Mouse (Mus musculus) T-helper 1 cell (primary cell): ENCODE measurements around the gene Znrf2.
"Not testable (repeated sequence)": the region's sequence is repeated elsewhere in the genome, so short reads cannot be mapped to it uniquely, and the experiment has no call there.

Experiments
- in situ Hi-C: fragments of 300-600 bp; cut with MboI, MseI; formaldehyde crosslinking; loops from one replicate; pipeline ENCODE4 v1.15.1; 2025; ENCODE audit warnings: high pct_unique_total_duplicates

Gene Znrf2

DNA sequence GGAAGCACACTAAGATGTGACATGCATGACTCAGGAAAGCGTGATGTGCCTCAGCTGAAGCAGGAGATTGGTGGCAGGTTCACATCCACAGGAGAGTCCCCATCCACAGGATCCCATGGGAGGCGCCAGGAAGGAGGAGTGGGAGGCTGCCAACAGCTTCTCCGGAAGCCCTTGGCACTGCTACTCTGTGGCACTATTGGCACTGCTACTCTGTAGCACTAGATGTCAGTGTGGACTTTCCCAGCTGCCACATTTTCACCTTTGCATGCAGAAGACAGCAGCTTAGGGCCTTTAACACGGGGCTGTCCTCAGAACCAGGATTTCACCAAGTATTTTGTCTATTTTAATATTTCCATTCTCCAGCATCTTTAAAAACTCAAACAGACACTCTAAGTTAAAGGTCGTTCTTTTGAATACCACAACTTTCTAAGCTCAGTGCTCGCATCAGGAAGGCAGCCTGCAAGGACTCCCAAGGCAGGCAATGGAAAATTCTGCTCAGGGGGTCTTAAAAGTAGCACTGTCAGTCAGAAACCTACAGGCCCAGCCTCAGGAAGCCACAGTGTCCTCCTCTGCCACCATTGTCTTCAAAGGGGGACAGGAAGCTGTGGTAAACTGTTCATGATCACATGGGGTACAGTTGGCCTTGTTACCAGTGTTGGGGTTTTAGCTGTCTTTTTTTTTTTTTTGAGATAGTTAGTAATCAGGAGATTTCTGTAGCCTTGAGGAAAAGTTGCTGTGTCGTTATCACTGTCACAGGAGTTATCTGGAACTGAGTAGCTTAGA, 7.0 kb upstream of the Znrf2 start:
- in situ Hi-C loops = loop anchor here (10.0 kb wide), 1 partner anchor 105 kb away; no protein-coding TSS in a partner anchor

DNA sequence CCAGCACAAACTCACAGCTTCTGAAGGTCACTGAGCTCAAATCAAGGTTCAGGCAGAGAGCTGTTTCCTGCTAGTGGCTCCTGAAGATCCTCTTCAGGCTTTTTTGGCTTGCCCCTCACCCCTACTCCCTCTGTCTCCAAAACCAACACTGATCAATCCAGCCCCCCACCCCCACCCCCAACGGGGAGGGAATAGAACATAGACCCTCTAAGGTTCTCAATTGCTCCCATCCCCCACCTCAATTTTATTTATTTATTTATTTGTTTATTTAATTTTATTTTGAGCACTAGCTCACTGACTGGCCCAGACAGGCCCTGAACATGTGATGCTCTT, 6.4 kb upstream of the Znrf2 start:
- in situ Hi-C loops = loop anchor here (10.0 kb wide), 1 partner anchor 105 kb away; no protein-coding TSS in a partner anchor

DNA sequence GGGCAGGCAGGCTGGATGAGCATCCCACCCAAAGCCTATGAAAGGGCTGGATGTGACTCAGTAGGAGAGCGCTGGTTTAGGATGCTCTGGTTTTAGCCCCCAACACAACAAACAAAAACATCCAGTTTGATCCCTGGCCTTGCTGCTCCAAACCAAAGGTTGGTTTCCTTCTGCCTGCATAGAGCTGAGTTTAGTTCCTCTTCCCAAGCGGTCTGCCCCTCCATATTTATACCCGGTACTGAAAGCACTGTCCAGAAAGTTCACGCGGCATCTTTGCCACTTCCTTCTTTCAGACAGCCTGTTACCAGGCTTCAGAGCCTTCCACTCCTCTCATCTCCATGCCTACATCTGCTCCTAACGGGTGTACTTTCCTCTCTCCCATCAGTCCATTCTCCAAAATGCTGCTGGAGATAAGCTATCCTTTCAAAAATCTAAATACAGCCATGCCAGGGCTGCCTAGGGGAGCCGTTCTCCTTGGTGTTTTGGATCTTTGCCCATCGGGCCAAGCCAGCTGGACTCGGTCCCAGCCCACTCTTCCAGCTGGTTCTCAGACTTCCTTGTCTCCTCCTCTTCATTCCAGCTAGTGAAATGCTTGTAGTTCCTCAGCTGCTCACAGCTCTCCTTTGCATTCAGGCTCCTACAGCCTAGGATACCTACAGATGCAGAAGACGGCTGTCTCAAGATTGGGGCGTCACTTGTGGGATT, 5.0 kb upstream of the Znrf2 start:
- in situ Hi-C loops = loop anchor here (10.0 kb wide), 1 partner anchor 107 kb away; no protein-coding TSS in a partner anchor

DNA sequence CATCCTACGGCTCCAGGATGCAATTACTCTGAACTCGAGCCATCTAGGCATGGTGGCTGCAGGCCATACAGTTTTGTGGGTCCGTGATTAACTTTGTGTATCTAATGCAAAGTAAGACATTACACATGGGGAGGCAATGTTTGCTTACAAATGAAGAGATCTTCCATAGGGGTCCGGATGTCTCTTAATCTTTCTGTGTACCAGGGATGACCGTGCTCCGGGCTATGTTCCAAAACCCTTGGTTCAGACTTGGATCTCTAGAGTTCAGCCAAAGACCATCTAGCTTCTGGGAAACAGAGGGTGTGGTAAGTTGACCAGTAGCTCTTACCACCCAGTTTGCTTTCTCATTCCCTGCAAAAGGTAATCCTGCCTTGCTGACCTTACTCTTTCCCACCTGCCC, 4.4 kb upstream of the Znrf2 start:
- in situ Hi-C loops = loop anchor here (10.0 kb wide), 1 partner anchor 107 kb away; no protein-coding TSS in a partner anchor

DNA sequence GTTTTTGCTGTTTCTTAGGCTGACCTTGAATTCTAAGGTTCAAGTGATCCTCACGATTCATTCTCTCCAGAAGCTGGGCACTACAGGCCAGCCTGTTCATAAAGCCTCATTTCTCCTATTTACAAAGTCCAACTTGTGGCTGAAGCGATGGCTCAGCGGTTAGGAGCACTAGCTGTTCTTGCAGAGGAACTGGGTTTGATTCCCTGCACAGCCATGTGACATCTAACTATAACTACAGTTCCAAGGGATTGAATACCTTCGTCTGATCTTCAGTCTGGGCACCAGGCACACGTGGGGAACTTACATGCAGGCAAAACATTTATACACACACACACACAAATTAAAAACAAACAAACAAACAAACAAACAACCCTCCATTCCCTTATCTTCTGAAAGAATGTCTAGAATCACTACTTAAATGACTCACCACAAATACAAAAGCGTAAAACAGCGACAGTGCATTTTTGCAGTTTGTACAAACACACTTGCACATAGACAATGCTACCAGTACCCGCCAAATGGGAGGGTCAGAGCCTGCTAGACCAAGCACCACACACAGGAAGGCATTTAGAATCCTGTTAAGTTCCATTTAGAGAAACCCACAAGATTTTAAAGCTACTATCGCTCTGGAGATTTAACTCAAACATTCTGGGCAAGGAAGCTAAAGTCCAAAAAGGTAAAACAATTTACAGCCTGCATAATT, 1.1 kb upstream of the Znrf2 start:
- in situ Hi-C loops = loop anchor here (10.0 kb wide), 1 partner anchor 111 kb away; no protein-coding TSS in a partner anchor

DNA sequence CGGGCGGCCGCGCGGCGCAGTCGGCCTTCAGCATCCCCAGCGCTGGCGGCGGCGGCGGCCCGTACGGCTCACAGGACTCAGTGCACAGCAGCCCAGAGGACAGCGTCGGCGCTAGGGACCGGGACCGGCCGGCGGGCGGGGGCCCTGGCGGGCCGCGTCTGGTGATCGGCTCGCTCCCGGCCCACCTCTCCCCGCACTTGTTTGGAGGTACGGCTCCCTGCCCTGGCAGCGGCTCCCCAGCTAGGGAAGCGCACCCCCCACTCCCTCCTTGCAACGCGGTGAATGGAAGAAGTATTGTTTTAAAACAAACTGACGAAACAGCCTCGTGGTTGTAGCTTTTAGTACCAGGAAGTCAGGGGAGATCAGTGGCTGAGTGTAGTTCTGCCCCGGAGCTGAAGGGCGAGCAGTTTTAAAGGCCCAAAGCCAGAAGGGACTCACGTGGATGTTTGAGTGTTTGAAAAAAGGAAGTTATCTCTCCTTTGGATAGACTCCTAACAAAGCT, 601 bp downstream of the Znrf2 start:
- in situ Hi-C loops = loop anchor here (10.0 kb wide), 1 partner anchor 113 kb away; no protein-coding TSS in a partner anchor

DNA sequence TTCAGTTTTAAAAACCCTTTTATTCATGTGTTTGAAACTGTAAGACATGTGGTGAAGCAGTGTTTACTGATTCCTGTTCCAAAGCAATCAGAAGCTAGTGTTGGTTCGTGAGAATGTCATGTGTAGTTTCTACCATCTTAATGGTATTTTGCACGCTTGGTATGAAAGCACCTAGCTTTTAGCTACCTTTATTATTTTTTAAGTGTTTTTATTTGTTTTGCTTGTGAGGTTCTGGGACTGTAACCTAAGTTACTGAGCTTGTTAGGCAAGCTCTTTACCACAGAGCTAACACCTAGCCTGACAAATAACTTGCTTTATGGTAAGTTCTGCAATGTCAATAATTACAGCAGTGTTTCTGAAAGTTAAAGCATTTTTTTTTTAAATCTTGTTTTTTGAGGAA, 1.7 kb downstream of the Znrf2 start:
- in situ Hi-C loops = loop anchor here (10.0 kb wide), 1 partner anchor 114 kb away; no protein-coding TSS in a partner anchor

DNA sequence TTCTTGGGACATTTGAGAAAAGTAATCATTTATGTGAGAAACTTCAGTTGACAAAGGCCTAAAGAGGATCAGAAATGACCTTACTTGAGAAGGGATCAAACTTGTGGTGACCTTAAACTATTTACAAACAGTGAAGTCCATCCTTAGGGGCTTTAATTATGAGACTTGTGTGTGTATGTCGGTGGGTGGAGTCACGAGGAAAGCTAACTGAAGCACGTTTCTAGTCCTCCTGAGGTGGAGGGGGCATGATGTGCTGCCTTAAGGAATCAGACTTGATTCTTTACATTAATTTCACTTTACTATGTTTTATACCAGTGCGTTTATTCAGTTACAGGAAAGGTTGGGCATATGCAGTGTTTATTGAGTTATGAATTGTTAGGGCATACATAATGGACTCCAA, 2.6 kb downstream of the Znrf2 start:
- in situ Hi-C loops = loop anchor here (10.0 kb wide), 1 partner anchor 114 kb away; no protein-coding TSS in a partner anchor

DNA sequence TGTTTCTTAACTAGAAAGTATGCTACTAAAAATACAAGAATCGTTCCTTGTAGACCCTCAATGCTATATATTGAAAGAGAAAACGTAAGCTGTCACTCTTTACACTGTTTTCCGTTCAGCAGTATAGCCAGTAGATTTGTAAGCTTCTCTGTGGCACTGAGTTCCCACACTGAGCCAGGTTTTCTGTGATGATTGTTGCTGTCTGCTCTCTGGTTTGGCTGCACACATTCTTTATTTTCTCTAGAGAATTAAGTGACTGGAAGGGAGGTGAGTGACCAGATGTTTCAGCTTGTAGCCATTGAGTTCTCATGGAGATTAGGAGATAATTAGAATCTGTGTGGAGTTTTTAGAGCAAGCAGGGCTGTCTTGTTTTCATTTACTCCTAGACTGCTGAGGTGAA, 3.0 kb downstream of the Znrf2 start:
- in situ Hi-C loops = loop anchor here (10.0 kb wide), 1 partner anchor 115 kb away; no protein-coding TSS in a partner anchor

DNA sequence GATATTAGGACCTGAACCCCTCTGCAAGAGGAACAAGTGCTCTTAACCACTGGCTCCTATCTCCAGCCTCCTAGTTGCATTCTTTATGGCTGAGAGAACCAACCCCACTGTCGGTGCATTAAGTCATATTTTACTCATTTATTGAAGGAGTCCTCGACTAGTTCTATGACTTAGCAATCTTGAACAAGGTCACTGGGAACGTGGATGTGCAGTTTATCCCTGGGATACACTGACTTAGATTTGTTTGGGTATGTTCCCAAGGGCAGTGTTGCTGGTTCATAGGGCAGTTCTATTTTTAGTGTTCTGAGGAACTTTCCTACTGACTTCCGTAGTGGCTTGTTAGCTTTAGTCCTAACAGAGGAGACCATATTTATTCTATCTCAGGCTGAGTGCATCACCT, 5.6 kb downstream of the Znrf2 start:
- in situ Hi-C loops = no loop called here

DNA sequence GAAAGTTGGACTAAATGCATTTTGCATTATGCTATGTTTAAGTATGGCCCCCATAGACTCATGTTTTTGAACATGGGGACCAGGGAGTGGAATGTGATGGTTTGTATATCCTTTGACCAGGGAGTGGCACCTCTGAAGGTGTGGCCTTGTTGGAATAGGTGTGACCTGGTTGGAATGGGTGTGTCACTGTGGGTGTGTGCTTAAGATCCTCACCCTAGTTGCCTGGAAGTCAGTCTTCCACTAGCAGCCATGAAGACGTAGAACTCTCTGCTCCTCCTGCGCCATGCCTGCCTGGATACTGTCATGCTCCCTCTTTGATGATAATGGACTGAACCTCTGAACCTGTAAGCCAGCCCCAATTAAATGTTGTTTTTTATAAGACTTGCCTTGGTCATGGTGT, 7.8 kb downstream of the Znrf2 start:
- in situ Hi-C loops = not testable (repeated sequence)

DNA sequence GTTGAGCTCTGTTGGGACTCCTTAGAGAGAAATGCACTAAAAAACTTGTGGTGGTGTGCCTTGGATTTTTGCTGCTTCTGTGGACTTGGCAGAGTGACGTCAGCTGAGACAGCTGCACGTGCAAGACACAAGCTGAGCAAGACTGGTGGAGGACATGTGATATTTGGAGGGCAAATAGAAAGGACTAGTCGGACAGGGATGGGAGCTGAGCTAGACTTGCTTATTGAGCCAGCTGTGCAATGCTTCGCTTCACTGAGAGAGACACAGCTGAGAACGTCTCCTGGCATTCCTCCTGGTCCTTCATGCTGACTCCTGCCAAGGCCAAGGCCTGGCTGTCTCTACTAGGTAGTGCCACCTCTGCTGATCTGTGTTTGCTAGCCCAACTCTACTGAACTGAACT, 10.8 kb downstream of the Znrf2 start:
- in situ Hi-C loops = no loop called here

DNA sequence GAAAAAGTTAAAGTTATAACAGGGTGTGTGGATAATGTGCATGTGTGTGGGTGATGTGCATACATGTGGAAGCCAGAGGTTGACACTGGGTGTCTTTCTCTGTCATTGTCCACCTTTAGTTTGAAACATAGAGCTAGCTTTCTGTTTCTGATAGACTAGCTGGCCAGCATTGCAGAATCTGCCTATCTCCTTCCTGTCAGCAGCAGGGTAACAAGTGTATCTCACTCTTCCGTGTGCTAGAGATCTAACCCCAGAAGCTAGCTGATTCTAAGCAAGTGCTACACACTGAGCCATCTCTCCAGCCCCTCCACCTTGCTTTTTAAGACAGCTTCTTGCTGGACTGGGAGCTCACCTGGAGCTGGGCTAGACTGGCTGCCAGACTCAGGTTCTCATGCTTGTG, 11.6 kb downstream of the Znrf2 start:
- in situ Hi-C loops = no loop called here

DNA sequence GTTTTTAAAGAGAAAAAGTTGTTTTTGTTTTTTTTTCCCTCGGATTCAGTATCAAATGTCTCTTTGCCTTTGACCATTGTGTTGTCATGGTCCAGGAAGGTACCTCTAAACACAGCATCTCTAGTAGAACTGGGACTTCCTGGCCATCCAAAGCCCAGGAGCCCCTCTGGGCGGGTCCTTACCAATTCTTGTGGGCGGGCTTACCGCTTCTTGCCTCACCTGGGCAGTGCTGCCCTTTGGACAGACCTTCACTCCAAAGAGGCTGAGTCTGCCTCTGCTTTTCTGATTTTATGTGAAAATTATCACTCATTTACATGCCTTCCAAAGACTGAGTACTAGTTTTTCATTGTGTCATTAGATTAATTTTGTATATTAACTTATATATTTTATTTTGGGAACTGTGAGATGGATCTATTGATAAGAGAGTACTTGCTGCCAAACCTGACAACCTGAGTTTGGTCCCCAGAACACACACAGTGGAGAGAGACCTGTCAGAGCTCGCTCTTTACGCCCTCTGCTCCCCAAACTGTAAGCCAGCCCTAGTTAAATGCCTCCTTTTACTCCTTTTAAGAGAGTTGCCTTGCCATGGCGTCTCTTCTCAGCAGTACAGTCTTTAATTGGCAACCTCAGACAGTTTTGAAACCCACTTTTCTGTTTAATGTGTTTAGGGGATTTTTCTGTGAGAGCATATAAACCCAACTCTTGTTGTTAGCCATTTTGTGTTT, 13.5 kb downstream of the Znrf2 start:
- in situ Hi-C loops = no loop called here

DNA sequence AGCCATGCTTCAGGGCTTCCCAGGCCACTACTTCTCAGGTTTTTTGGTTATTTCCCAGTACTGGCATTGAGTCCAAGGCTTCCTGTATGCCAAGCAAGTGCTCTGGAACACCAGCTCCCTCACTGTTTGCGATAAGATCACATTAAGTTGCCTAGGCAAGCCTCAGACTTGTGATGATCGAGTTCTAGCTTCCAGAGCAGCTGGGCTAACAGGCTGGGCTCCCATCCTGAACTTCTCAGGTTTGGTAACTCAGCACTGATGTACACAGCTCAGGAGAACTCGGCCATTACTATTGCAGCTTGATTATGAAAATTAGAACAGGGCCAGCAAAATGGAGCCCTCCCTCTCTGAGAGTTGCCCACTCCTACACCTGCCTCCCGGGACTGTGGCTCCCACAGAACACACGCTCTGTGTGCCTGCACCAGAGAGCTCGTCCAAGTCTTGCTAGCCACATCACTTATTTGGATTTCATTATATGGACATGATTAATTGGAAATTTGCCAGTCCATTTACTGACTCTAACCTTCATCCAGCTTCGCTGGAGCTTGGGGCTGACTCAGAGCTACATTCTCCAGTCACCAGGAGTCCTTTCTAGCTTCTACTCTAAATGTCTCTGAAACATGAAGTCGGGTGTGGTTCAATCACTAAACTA, 14.5 kb downstream of the Znrf2 start:
- in situ Hi-C loops = no loop called here

DNA sequence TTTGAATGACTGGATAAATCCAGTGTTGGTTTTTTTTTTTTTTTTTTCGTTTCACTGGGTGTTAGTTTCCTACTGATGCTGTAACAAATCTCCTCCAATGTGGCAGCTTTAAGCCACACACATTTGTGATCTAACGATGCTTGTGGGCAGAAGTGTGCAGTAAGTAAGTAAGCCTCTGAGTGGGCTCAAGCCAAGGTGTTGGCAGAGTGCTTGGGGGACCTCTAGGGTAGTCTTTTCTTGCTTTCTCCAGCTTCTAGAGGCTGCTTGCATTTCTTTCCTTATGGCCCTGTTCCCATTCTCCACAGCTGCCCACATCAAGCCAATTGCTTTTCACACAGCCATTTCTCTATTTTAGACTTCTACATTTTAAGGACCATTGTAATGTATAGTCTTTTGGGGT, 16.7 kb downstream of the Znrf2 start:
- in situ Hi-C loops = no loop called here

DNA sequence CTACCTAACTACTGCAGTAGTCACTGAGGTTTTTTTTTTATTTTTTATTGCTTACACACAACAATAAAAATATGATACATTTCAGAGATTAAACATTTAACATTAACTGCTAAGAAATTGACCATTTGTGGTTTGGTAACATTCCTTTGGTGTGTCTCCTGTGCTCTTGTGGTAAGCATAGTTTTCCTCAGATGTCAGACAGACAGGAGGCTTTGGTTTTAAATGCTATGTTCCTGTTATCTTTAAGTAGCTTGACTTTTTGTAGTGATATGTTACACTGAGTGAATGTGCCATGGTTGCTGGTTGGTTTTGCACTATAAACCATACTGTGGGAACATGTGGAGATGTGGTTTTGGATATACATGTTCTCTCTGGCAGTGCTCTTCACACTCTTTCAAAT, 19.9 kb downstream of the Znrf2 start:
- in situ Hi-C loops = no loop called here

DNA sequence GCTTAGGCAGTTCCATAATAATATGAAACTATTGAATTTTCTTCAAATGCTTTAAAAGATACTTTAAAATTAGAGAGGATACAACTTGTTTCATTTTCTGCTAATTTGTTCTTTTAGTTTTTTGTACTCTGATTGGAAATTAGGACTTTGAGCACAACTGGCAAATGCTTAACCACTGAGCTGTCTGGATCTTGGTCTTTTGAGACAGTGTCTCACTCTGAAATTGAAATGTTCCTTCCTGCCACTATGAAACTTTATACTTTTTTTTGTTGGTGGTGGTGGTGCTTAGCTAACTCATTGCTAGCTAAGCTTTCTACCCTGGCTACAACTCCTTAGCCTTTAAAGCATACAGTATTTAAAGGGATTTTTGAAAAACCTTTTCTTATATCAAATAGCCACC, 24.7 kb downstream of the Znrf2 start:
- in situ Hi-C loops = no loop called here

DNA sequence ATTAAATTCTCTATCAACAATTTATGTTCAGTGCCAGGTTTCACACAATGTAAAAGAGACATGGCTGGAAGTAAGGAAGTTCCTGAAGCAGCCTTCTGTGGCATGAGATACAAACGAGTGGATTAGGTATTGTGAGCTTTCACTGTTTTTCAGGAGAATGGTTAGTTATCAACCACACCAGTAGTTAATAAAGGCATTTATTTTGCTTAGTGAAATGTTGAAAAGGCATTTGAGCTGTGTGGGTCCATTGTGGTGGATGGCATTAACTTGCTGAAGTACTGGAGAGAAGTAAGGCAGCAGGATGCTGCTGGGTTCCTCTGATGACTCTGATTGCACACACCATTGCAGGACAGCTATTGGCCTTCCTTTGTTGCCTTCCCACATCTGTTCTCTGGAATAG, 25.3 kb downstream of the Znrf2 start:
- in situ Hi-C loops = no loop called here

DNA sequence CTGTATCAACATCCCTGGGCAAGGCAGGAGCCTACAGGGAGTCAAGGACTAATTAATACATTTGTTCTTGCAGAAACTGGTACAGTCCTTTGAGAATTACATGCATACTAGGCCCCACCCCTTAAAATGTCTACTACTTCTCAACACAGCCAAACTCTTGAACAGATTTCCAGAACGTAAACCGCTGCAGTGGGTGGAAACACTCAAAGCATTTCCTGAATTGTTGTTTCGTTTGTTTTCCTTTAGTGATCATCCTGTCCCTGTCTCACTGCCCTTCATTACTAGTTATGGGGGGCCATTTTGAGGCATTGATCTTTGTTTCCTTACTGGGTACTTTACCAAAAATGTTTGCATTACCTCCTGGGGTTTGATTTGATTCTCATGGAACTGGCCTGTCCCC, 31.8 kb downstream of the Znrf2 start:
- in situ Hi-C loops = no loop called here
